Mouse (Mus musculus): ENCODE measurements at regions not wholly inside any gene's neighbourhood (a gene's known extent, or its start where the extent isn't known, plus 50 kb on each side); places are given as distances from the start of the nearest gene placed in this dataset.

- intact Hi-C loops (cut with DNase I): no loop called here
- DNase-seq: no peak
These were observed 81.2 kb upstream of the Chordc1 start for GRCm38 (mm10) chr9:18210721-18211120.

- intact Hi-C loops (cut with DNase I): no loop called here
- no peak for DNase-seq
These were observed 65.3 kb upstream of the Chordc1 start for GRCm38 (mm10) chr9:18226644-18227043.

DNA sequence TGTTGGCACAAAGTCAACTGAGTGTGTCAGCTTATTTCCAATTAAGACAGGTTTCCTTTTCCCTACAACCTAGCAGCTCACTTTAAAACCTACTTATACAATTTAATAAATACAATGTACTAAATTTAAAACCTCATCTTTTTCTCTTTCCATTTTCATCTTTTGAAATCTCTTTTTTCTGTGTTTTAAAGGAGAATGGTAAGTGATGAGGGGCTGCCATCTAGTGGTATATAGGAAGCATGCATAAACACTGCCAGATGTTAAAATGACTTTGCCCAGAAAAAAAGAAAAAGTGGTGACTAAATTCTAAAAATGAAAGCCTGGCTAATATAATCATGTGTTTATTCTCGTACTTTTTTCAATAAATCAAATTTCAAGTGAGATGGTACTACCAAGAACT lies 62.0 kb upstream of the Chordc1 start:
- DNase-seq: no peak
- intact Hi-C loops (cut with DNase I): loop anchor here (5.0 kb wide), 1 partner anchor 1728 kb away; the partner anchor contains the start of gene Fat3
